Mouse (Mus musculus) heart, postnatal 10 days (tissue): ENCODE results near the gene Zbtb25. TPM values are rescaled to one million over a fixed set of nuclear protein-coding genes. Genes with fewer than 3 reads are reported as not detected.

Experiments
- DNase-seq, 2 experiments: peaks; one replicate each; pipeline ENCODE4 v3.0.0; 2021
- intact Hi-C: fragments of 180-260 bp; cut with DNase I; formaldehyde crosslinking; loops from one replicate; pipeline ENCODE4 v1.15.1; 2025
- total RNA-seq, 2 experiments: library from RNA; stranded (reverse); gene quantifications; 2 replicates each; pipeline ENCODE4 v1.2.3; 2021

The Zbtb25 gene
- total RNA-seq, 2 experiments from 2014 or later, result 8.5 to 12.2 TPM

GRCm38 (mm10) chr12:76345759-76346455 lies 23.5 kb downstream of the Zbtb25 start:
- intact Hi-C loops, result loop anchor here (1.0 kb wide), 1 partner anchor 126 kb away; no protein-coding TSS in a partner anchor
- DNase-seq, result peak; percentile 32 to 33

- intact Hi-C loops, result loop anchor here (1.0 to 5.0 kb wide), 4 partner anchors 48 to 256 kb away; no protein-coding TSS in a partner anchor
Measured at GRCm38 (mm10) chr12:76341080-76341479, 28.3 kb downstream of the Zbtb25 start.

GRCm38 (mm10) chr12:76336111-76336965 lies 33.1 kb downstream of the Zbtb25 start:
- peak; percentile 13 to 21 for DNase-seq
- intact Hi-C loops, result no loop called here

More at GRCm38 (mm10) chr12:76341080-76341479, 28.3 kb downstream of the Zbtb25 start:
- DNase-seq, result peak; percentile 68 to 83

GRCm38 (mm10) chr12:76335641-76336040 lies 33.8 kb downstream of the Zbtb25 start:
- intact Hi-C loops, result no loop called here
- no peak for DNase-seq

GRCm38 (mm10) chr12:76333688-76334087 lies 35.7 kb downstream of the Zbtb25 start:
- intact Hi-C loops, result no loop called here
- no peak for DNase-seq

GRCm38 (mm10) chr12:76328567-76329354 lies 40.6 kb downstream of the Zbtb25 start:
- DNase-seq, result no peak
- intact Hi-C loops, result no loop called here

GRCm38 (mm10) chr12:76326437-76327220 lies 42.8 kb downstream of the Zbtb25 start:
- intact Hi-C loops, result no loop called here
- DNase-seq, result no peak

GRCm38 (mm10) chr12:76324679-76325431 lies 44.5 kb downstream of the Zbtb25 start, which contains the start of gene Akap5:
Gene Akap5, plus strand, starts transcription at chr12:76324891.
- intact Hi-C loops, result no loop called here
- peak; percentile 59 to 66 for DNase-seq

- intact Hi-C loops, result no loop called here
- peak in 1 of 2 experiments; percentile 17 for DNase-seq
Measured at GRCm38 (mm10) chr12:76318282-76319212, 50.9 kb downstream of the Zbtb25 start.

GRCm38 (mm10) chr12:76311951-76312350 lies 57.5 kb downstream of the Zbtb25 start:
- DNase-seq, result no peak
- intact Hi-C loops, result no loop called here

GRCm38 (mm10) chr12:76311227-76311626 lies 58.2 kb downstream of the Zbtb25 start:
- intact Hi-C loops, result no loop called here
- no peak for DNase-seq

- intact Hi-C loops, result no loop called here
- no peak for DNase-seq
Measured at GRCm38 (mm10) chr12:76310633-76311032, 58.8 kb downstream of the Zbtb25 start.

GRCm38 (mm10) chr12:76310007-76310406 lies 59.4 kb downstream of the Zbtb25 start:
- no peak for DNase-seq
- intact Hi-C loops, result no loop called here

- intact Hi-C loops, result no loop called here
- no peak for DNase-seq
Measured at GRCm38 (mm10) chr12:76308436-76308835, 61.0 kb downstream of the Zbtb25 start.

GRCm38 (mm10) chr12:76307964-76308363 lies 61.4 kb downstream of the Zbtb25 start:
- peak; percentile 62 to 66 for DNase-seq

GRCm38 (mm10) chr12:76306852-76307561 lies 62.4 kb downstream of the Zbtb25 start:
- intact Hi-C loops, result no loop called here
- DNase-seq, result peak; percentile 20 to 29

More at GRCm38 (mm10) chr12:76307964-76308363, 61.4 kb downstream of the Zbtb25 start:
- intact Hi-C loops, result no loop called here

- DNase-seq, result no peak
- intact Hi-C loops, result no loop called here
Measured at GRCm38 (mm10) chr12:76305107-76305506, 64.3 kb downstream of the Zbtb25 start.
